Mouse (Mus musculus) 416B (cell line): ENCODE measurements at regions not wholly inside any gene's neighbourhood (a gene's known extent, or its start where the extent isn't known, plus 50 kb on each side); places are given as distances from the start of the nearest gene placed in this dataset.
A peak's percentile ranks its signal among the peaks of the same experiment; 100 is the strongest.
"Not testable (repeated sequence)": the region's sequence is repeated elsewhere in the genome, so short reads cannot be mapped to it uniquely, and the experiment has no call there.

ENCODE experiments used
- DNase-seq: peaks from one replicate; pipeline ENCODE4 v3.0.0; 2011; ENCODE audit warnings: low read depth

GRCm38 (mm10) chr3:138609749-138610148, 83.8 kb downstream of the Eif4e start:
- DNase-seq: no peak

DNA sequence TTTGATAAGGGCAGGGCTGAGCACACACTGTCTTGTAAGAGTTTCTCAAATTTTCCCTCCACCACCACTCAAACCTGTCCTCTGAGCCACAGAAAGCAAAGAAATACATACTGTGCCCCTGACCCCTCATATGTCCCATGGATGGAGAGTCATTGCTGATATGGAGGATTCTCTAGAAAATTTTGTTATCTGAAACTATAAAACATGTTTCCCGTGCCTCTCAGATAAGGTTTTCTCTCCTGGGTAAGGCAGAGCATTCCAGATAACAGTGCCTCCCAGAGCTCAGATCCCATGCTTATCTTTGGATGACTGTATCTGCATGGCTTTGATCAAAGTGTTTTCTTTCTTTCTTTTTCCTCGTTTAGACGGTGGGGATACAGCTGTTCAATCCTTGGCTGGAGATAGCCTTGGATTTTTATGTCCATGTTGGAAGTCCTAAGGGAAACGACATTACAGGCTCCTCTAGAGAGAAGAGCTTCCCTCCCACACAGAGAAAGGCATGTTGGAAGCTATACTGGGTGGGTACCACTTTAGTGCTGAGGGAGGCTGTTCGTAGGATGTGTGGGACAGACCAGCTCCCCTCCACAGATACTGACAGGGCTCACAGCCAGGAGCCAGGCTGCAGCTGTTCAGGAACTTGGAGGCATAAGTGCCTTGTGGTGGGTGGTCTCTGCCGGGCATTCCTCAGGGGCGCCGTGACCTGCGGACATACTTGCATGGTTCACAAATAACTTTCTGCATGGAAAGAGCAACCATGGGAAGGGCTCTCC, 87.1 kb downstream of the Eif4e start:
- no peak for DNase-seq

DNA sequence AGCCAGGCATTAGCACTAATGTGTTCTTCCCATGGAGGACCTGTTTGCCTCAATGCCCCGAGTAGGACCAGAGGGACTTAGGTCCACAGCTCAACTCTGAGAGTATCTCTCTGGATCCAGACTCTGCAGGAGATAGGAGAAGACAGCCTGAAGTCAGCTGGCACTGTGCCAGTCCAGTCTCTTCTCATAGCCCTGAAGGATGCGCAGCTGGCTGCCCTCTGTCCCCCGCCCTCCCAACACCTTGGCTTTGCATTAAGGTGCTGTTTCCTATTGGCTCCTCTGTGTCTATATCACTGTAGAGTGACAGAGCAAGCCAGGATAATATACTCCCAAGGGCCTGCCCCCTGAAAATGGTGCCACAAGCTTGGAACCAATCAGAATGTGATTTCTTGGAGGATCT, 87.7 kb downstream of the Eif4e start:
- DNase-seq: no peak

DNA sequence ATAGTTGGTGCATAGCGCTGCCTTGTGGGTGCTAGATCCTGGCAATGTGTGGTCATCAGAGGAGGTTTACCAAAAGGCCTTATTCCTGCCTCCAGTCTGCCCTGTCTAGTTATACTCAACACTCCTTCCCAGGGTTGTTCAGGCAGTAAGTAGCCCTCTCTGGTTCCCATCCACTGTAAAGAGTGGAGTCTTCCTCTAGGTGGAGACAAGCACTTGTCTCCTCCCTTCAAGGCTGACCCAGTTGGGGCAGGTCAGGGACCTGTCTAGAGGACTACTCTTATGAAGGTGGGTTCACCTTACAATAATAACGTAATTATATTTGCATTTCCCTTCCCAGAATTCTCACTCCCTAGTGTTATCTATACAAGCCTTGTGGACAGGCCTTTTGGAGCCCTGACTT, 88.9 kb downstream of the Eif4e start:
- DNase-seq: peak; percentile 17

GRCm38 (mm10) chr3:138620263-138620662, 94.3 kb downstream of the Eif4e start:
- DNase-seq: peak; percentile 43

DNA sequence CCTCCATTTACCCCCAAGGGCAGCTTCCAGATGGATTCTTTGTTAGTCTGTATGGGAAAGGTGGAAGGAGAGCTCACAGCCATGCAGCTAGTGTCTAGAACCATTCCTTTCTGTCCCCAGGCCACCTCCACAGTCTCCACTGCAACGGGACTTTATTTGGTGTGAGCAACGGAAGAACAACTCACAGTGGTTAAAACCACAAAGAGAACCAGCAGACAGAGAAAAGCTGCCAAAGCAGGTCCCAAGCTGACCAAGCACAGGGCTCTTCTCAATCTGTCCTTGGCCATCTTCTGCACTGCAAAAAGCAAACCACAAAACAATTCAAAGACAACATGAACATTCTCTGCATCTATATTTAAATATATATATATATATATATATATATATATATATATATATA, 98.1 kb downstream of the Eif4e start:
- DNase-seq: peak; percentile 89

- DNase-seq: no peak
Measured at GRCm38 (mm10) chr3:138626230-138626629, 100.3 kb downstream of the Eif4e start.

DNA sequence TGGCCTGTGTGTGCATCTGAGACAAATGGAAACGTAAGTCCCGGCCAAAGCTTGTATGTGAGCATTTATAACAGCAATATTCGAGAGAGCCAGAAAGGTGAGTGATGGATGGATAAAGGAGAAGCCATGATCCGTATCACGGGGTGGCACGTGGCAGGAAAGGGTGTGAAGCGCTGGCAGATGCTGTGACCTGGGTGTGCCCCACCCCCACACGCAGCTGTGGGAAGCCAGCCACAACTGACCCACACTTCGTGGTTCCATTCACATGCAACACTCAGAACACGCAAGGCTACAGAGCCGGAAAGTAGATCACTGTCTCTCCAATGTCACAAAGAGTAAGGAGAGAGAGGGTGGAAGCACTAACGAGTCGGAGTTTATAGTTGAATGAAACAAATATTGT, 104.3 kb downstream of the Eif4e start:
- DNase-seq: no peak

DNA sequence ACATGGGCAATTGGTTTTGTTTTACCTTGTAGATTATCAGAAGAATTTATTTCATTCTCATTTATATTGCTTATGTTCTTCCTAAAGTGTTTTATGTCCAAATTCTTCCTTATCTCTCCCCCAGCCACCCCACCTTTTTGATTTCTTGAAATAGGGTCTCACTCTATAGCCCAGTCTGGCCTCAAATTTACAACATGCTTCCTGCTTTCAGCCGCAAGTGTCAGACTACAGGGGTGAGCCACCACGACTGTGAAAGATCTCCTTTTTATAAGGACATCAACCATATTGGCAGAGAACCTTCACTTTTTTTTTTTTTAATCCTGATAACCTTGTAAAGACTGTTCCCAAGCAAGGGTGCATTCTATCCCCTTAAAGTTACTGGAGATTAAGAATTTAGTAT, 106.1 kb downstream of the Eif4e start:
- peak; percentile 57 for DNase-seq

DNA sequence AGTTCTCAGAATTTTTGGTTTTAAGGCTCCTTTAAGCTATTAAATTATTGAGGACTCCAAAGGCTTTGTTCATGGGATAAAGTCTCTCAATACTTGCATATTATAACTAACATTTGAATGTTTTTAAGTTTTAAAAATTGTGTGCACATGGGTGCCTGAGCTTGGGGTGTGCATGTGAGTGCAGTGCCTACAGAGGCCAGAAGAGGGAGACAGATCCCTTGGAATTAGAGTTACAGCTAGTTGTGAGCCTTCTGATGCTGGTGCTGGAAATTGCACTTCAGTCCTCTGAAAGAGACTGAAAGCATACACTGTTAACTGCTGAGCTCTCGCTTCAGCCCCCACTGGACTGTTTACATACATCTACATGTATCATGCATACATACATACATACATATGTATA, 100.0 kb upstream of the Tspan5 start:
- peak; percentile 63 for DNase-seq

DNA sequence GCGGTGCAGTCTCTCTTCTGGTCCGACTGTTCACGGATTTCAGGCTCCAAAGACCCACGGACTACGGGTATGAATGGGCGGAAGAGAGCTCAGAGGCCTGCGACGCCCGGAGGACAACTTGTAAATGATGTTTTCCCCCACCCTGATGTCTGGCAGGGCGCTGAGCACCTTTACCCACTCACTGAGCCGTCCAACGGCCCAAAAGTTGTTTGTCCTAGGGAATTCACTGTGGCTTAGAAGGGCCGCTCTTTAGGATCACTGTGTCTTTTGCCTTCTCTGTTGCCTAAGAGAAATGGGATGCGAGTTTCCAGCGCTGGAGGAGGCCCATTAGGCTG, 98.1 kb upstream of the Tspan5 start:
- no peak for DNase-seq

DNA sequence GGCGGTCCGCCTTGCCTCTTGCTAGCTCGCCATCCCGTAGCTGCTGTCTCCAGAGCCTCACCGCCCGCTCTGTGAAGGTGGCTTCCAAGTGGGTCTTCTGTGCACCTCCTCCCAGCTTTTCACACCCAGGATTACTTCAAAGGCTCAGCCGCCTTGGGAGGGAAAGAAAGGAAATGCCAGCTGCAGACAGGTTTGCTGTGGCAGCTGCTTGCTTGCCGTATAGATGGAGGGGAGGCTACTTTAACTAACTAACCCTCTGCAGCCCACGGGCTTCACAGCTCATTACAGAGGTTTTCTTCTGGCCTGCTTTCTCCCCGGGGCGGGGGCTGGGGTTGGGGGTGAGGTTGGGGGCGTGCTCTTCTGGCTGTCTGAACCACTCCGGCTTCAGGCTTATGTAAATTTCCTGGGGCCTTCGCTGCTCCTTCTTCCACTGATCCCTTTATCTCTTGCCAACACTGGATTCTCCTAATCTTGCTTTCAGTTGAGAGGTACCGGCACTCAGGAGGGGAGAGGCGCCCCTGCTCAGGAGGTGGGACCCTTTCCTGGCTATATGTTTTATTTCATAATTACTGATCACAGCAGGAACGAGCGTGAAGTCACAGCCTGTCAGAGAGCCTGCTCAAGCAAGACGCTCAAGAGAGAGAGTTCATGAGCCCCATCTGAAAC, 97.6 kb upstream of the Tspan5 start:
- no peak for DNase-seq

GRCm38 (mm10) chr3:138645320-138645719, 96.7 kb upstream of the Tspan5 start:
- DNase-seq: no peak

GRCm38 (mm10) chr3:138649699-138650098, 92.3 kb upstream of the Tspan5 start:
- no peak for DNase-seq

DNA sequence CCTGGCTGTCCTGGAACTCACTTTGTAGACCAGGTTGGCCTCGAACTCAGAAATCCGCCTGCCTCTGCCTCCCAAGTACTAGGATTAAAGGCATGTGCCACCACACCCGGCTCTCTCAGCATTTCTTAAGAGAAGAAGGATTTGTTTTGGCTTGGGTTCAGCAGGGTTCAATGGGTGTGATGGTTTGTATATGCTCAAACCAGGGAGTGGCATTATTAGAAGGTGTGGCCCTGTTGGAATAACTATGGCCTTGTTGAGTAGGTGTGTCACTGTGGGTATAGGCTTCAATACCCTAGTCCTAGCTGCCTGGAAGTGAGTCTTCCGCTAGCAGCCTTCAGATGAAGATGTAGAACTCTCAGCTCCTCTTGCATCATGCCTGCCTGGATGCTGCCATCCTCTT, 91.3 kb upstream of the Tspan5 start:
- not testable (repeated sequence) for DNase-seq

GRCm38 (mm10) chr3:138651361-138652205, 90.4 kb upstream of the Tspan5 start:
- no peak for DNase-seq

- no peak for DNase-seq
Measured at GRCm38 (mm10) chr3:138652206-138652605, 89.8 kb upstream of the Tspan5 start.

DNA sequence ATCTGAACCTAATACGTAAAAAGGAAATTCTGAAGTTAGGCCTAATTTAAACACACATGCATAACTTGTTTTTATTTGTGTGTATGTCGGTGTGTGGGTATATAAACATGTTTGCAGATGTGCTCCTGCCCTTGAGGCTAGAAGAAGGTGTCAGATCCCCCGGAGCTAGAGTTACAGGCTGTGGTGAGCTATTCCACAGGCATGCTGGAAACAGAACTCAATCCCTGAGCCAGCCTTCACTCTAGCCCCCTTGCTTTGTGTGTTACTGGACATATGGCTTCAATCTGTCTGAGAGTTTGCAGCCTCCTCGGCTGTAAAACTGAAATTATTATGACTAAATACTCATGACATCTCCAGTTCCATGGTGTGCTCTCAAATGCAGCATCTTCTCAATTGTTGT, 89.3 kb upstream of the Tspan5 start:
- no peak for DNase-seq

GRCm38 (mm10) chr3:138653549-138654246, 88.3 kb upstream of the Tspan5 start:
- no peak for DNase-seq

DNA sequence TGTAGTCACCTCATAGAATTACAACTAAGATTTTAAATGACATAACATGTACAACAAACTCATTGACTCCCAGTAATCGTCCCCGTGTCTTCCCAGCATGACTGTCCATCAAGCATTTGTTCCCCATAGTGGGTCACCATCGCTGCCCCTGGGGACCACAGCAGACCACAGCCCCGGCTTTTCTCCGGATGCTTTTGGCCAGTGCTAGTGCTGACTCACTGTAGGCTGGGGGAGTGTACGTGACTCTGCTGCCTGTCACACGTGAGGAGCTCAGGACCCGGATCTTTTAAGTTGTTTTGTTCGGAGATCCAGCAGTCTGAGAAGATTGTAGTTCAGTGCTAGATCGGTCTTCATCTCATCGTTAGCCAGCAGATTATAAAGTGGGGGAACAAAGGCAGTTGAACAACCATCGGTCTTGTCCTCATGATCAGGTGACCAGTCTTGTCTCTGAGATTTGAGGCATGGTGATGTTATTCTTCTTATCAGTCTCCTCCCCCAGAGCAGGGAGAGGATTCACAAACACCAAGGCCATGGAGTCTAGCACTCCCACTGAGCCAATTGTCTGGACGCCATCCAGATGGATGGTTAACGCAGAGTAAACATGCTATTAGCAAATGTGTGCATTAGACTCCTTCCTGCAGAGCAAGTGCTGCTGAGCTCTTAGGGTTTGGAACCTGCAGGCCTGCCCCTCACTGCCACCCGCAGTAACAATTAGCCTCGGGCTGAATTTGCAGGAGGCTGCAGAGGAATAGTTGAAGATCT, 87.2 kb upstream of the Tspan5 start:
- no peak for DNase-seq

DNA sequence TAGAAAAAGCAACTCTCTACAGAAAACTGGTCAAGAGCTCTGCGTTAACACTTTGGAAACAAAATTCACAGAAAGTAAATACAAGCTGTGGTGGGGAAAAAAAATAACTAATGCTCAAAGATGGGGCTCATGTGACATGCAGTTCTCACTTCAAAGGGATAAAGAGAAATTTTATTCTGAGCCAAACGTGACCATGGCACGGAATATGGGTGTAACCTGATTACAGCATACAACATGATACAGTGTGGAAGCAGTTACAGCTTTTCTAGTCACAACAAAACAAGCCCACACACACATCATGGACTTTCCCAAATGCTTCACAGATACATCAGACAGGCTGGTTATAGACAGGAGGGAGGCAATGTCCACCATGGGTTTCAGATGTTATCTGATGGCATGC, 86.5 kb upstream of the Tspan5 start:
- DNase-seq: no peak

DNA sequence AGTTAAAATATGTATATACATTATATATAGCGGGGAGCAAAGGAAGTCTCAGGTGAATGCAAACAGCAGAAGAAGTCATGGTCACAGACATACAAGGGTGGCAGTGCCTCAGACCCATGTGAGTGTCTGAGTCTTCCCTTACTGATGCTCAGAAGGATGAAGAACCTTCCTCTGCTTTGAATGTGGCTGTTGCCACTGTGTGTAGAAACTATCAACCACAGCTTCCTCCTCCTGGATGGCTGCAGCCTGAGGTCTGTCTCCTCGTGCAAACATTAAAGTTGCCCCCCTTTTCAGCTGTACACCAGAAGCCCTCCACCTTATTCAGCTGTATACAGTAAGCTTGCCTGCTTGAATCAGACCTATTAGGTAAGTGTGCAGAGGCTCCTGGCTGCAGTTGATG, 79.4 kb upstream of the Tspan5 start:
- DNase-seq: peak; percentile 27
